Mouse (Mus musculus) forebrain, embryonic 10.5 days (tissue): ENCODE results near the gene Itgb1. TPM values are rescaled to one million over a fixed set of nuclear protein-coding genes. Genes with fewer than 3 reads are reported as not detected.

Experiments
- polyA plus RNA-seq: library from polyadenylated mRNA; unstranded; fragments of >200 nt; fragmentation: Nextera tagmentation; extraction: Ambion mirVana; gene quantifications from 2 replicates; pipeline ENCODE4 v1.2.1, GENCODE M21; 2016

The Itgb1 gene
- polyA plus RNA-seq, 1 experiment from 2014 or later, result 106 TPM

Other genes with a start within 250 kb of the Itgb1 start
- not detected in 2 replicates for gene Gm3952, start 113.0 kb downstream of the Itgb1 start, polyA plus RNA-seq